Mouse (Mus musculus): ENCODE data around the gene Ankrd17. TPM values are rescaled to one million over a fixed set of nuclear protein-coding genes. Genes with fewer than 3 reads are reported as not detected.
A peak's percentile ranks its signal among the peaks of the same experiment; 100 is the strongest.

The Ankrd17 gene
- polyA plus RNA-seq, 2 experiments, result 10.8 to 14.4 TPM

- H3K4me1 ChIP-seq (replicated peaks; ENCODE audit: control insufficient read depth in 2 of 2, insufficient read depth in 2 of 2, low read length in 1 of 2), result peaks cover under 1 to 2% of the 10 kb centered on the region in 2 experiments; a peak in 2 of 4 replicates
- no peak overlapping the region for H3K4me2 ChIP-seq (ENCODE audit: low read depth)
- no peak overlapping the region for H3K4me3 ChIP-seq (ENCODE audit: insufficient read depth in 1 of 2, low read depth in 2 of 2, low read length in 2 of 2)
- no peaks in the 10 kb centered on the region for H3K9me3 ChIP-seq (ENCODE audit: control insufficient read depth, low read length)
- H3K36me3 ChIP-seq (replicated peaks; ENCODE audit: control insufficient read depth, insufficient read depth, low read depth), result no peaks in the 10 kb centered on the region; the same call in none of the 2 replicates
- H3K27me3 ChIP-seq (ENCODE audit: control insufficient read depth, insufficient read depth, low read length), result no peaks in the 10 kb centered on the region
- H3K9ac ChIP-seq (replicated peaks), result no peak overlapping the region
- H3K27ac ChIP-seq, result no peak overlapping the region
- no peak for TF ChIP-seq EP300 (IDR thresholded peaks at IDR 0.05; ENCODE audit: low read depth)
- no peak for TF ChIP-seq CTCF (IDR thresholded peaks at IDR 0.05; ENCODE audit: low read depth)
- DNase-seq (ENCODE audit: low read depth in 3 of 3, low spot score in 3 of 3), result no peak
- ATAC-seq (ENCODE audit: insufficient read depth), result no peak
- 81% methylated on average over 3 of the region's 3 CpGs for WGBS (ENCODE audit: insufficient replicate concordance)
Measured at GRCm38 (mm10) chr5:90217791-90218190, 148.6 kb downstream of the Ankrd17 start.

- 79% methylated on average over 12 of the region's 12 CpGs for WGBS (ENCODE audit: insufficient replicate concordance)
- ATAC-seq (ENCODE audit: insufficient read depth), result no peak
- Histone ChIP-seq H3K36me3 (replicated peaks; ENCODE audit: control insufficient read depth, insufficient read depth, low read depth) (no peaks in the 10 kb centered on the region; the same call in none of the 2 replicates), H3K4me2 (ENCODE audit: low read depth) (no peak overlapping the region), H3K27ac (no peak overlapping the region), H3K27me3 (ENCODE audit: control insufficient read depth, insufficient read depth, low read length) (no peaks in the 10 kb centered on the region), H3K4me3 (ENCODE audit: insufficient read depth in 1 of 2, low read depth in 2 of 2, low read length in 2 of 2) (no peak overlapping the region), H3K4me1 (replicated peaks; ENCODE audit: control insufficient read depth in 2 of 2, insufficient read depth in 2 of 2, low read length in 1 of 2) (no peaks in the 10 kb centered on the region), H3K9me3 (ENCODE audit: control insufficient read depth, low read length) (no peaks in the 10 kb centered on the region), H3K9ac (replicated peaks) (no peak overlapping the region)
- no peak for DNase-seq (ENCODE audit: low read depth in 3 of 3, low spot score in 3 of 3)
- no peak for TF ChIP-seq CTCF (IDR thresholded peaks at IDR 0.05; ENCODE audit: low read depth)
- TF ChIP-seq EP300 (IDR thresholded peaks at IDR 0.05; ENCODE audit: low read depth), result no peak
Measured at GRCm38 (mm10) chr5:90217226-90217625, 149.2 kb downstream of the Ankrd17 start.

GRCm38 (mm10) chr5:90213356-90213755 is 153.0 kb downstream of the Ankrd17 start:
- 87% methylated on average over 12 of the region's 12 CpGs for WGBS (ENCODE audit: insufficient replicate concordance)
- Histone ChIP-seq H3K4me2 (ENCODE audit: low read depth) (no peak overlapping the region), H3K4me3 (ENCODE audit: insufficient read depth in 1 of 2, low read depth in 2 of 2, low read length in 2 of 2) (no peak overlapping the region), H3K27me3 (ENCODE audit: control insufficient read depth, insufficient read depth, low read length) (no peaks in the 10 kb centered on the region), H3K27ac (no peak overlapping the region), H3K4me1 (replicated peaks; ENCODE audit: control insufficient read depth in 2 of 2, insufficient read depth in 2 of 2, low read length in 1 of 2) (no peaks in the 10 kb centered on the region), H3K9ac (replicated peaks) (no peak overlapping the region), H3K36me3 (replicated peaks; ENCODE audit: control insufficient read depth, insufficient read depth, low read depth) (no peaks in the 10 kb centered on the region; the same call in 1 of the 2 replicates), H3K9me3 (ENCODE audit: control insufficient read depth, low read length) (no peaks in the 10 kb centered on the region)
- DNase-seq (ENCODE audit: low read depth in 3 of 3, low spot score in 3 of 3) (no peak), ATAC-seq (ENCODE audit: insufficient read depth) (no peak)
- no peak for TF ChIP-seq CTCF (IDR thresholded peaks at IDR 0.05; ENCODE audit: low read depth)

GRCm38 (mm10) chr5:90203168-90203567 is 163.2 kb downstream of the Ankrd17 start:
- Histone ChIP-seq H3K9me3 (ENCODE audit: control insufficient read depth, low read length) (no peaks in the 10 kb centered on the region), H3K27me3 (ENCODE audit: control insufficient read depth, insufficient read depth, low read length) (no peaks in the 10 kb centered on the region), H3K9ac (replicated peaks) (no peak overlapping the region), H3K36me3 (replicated peaks; ENCODE audit: control insufficient read depth, insufficient read depth, low read depth) (no peaks in the 10 kb centered on the region), H3K4me2 (ENCODE audit: low read depth) (no peak overlapping the region), H3K4me3 (ENCODE audit: insufficient read depth in 1 of 2, low read depth in 2 of 2, low read length in 2 of 2) (no peak overlapping the region), H3K4me1 (replicated peaks; ENCODE audit: control insufficient read depth in 2 of 2, insufficient read depth in 2 of 2, low read length in 1 of 2) (no peaks in the 10 kb centered on the region; a peak in 1 of 4 replicates), H3K27ac (no peak overlapping the region)
- 9% methylated on average over 5 of the region's 5 CpGs for WGBS (ENCODE audit: insufficient replicate concordance)
- TF ChIP-seq CTCF (IDR thresholded peaks at IDR 0.05; ENCODE audit: low read depth) (peak; percentile 78), EP300 (IDR thresholded peaks at IDR 0.05; ENCODE audit: low read depth) (no peak)
- ATAC-seq (ENCODE audit: insufficient read depth), result no peak
- peak; percentile 31 to 36 (median 35) for DNase-seq (ENCODE audit: low read depth in 3 of 3, low spot score in 3 of 3)

GRCm38 (mm10) chr5:90202447-90203117 is 163.8 kb downstream of the Ankrd17 start:
- Histone ChIP-seq H3K4me1 (replicated peaks; ENCODE audit: control insufficient read depth in 2 of 2, insufficient read depth in 2 of 2, low read length in 1 of 2) (no peaks in the 10 kb centered on the region; a peak in 1 of 4 replicates), H3K27ac (no peak overlapping the region), H3K4me3 (ENCODE audit: insufficient read depth in 1 of 2, low read depth in 2 of 2, low read length in 2 of 2) (no peak overlapping the region), H3K9me3 (ENCODE audit: control insufficient read depth, low read length) (no peaks in the 10 kb centered on the region), H3K36me3 (replicated peaks; ENCODE audit: control insufficient read depth, insufficient read depth, low read depth) (no peaks in the 10 kb centered on the region), H3K27me3 (ENCODE audit: control insufficient read depth, insufficient read depth, low read length) (no peaks in the 10 kb centered on the region), H3K4me2 (ENCODE audit: low read depth) (no peak overlapping the region), H3K9ac (replicated peaks) (no peak overlapping the region)
- DNase-seq (ENCODE audit: low read depth in 3 of 3, low spot score in 3 of 3) (no peak), ATAC-seq (ENCODE audit: insufficient read depth) (no peak)
- TF ChIP-seq EP300 (IDR thresholded peaks at IDR 0.05; ENCODE audit: low read depth), result no peak
- no peak for TF ChIP-seq CTCF (IDR thresholded peaks at IDR 0.05; ENCODE audit: low read depth)
- 68% methylated on average over 9 of the region's 9 CpGs for WGBS (ENCODE audit: insufficient replicate concordance)
